Mouse (Mus musculus) gastrocnemius, postnatal 10 days (tissue): ENCODE results near the gene Ap3d1. TPM values are rescaled to one million over a fixed set of nuclear protein-coding genes. Genes with fewer than 3 reads are reported as not detected.

Experiments used
- DNase-seq: peaks from one replicate; pipeline ENCODE4 v3.0.0; 2021; ENCODE audit warnings: mixed read lengths
- long read RNA-seq, 2 experiments: library from polyadenylated mRNA; stranded (forward); transcript quantifications; one replicate each; pipeline ENCODE4 v2.0.0; 2021
- total RNA-seq, 2 experiments: library from RNA; stranded (reverse); gene quantifications; 2 replicates each; pipeline ENCODE4 v1.2.3; 2021

Ap3d1 gene
- 10 to 100 TPM; 27.7 to 37.1 TPM for total RNA-seq
- long read RNA-seq, experiment 1, full-length matches to known transcripts = 22 of 38 reads
- long read RNA-seq, experiment 1, partial matches to known transcripts = 9 of 38 reads
- long read RNA-seq, experiment 1, other reads (novel, unspliced or antisense) = 7 of 38 reads
- long read RNA-seq, experiment 2, full-length matches to known transcripts = 9 of 26 reads
- long read RNA-seq, experiment 2, partial matches to known transcripts = 12 of 26 reads
- long read RNA-seq, experiment 2, other reads (novel, unspliced or antisense) = 5 of 26 reads

- peak; percentile 97 for DNase-seq
Measured at GRCm38 (mm10) chr10:80742180-80742978, at the start of gene Ap3d1. Gene Ap3d1, minus strand, starts transcription at chr10:80742264.

- DNase-seq = no peak
Measured at GRCm38 (mm10) chr10:80791476-80792174, 49.6 kb upstream of the Ap3d1 start.

- DNase-seq = no peak
Measured at GRCm38 (mm10) chr10:80790761-80791404, 48.8 kb upstream of the Ap3d1 start.

GRCm38 (mm10) chr10:80787517-80787916 lies 45.5 kb upstream of the Ap3d1 start:
- no peak for DNase-seq

- no peak for DNase-seq
Measured at GRCm38 (mm10) chr10:80785963-80786362, 43.9 kb upstream of the Ap3d1 start.

- DNase-seq = no peak
Measured at GRCm38 (mm10) chr10:80784871-80785270, 42.8 kb upstream of the Ap3d1 start.

- DNase-seq = no peak
Measured at GRCm38 (mm10) chr10:80784302-80784701, 42.2 kb upstream of the Ap3d1 start.

- no peak for DNase-seq
Measured at GRCm38 (mm10) chr10:80779565-80779964, 37.5 kb upstream of the Ap3d1 start.

GRCm38 (mm10) chr10:80777123-80777522 lies 35.1 kb upstream of the Ap3d1 start:
- no peak for DNase-seq

GRCm38 (mm10) chr10:80776358-80776869 lies 34.4 kb upstream of the Ap3d1 start:
- DNase-seq = no peak

GRCm38 (mm10) chr10:80775731-80776130 lies 33.7 kb upstream of the Ap3d1 start:
- no peak for DNase-seq

GRCm38 (mm10) chr10:80774981-80775380 lies 32.9 kb upstream of the Ap3d1 start:
- DNase-seq = no peak

- peak; percentile 83 for DNase-seq
Measured at GRCm38 (mm10) chr10:80774549-80774948, 32.5 kb upstream of the Ap3d1 start.

- DNase-seq = no peak
Measured at GRCm38 (mm10) chr10:80773816-80774215, 31.8 kb upstream of the Ap3d1 start.

- no peak for DNase-seq
Measured at GRCm38 (mm10) chr10:80768365-80768764, 26.3 kb upstream of the Ap3d1 start.

GRCm38 (mm10) chr10:80766161-80766815 lies 24.2 kb upstream of the Ap3d1 start:
- no peak for DNase-seq

- no peak for DNase-seq
Measured at GRCm38 (mm10) chr10:80765746-80766145, 23.7 kb upstream of the Ap3d1 start.

- no peak for DNase-seq
Measured at GRCm38 (mm10) chr10:80763502-80763901, 21.4 kb upstream of the Ap3d1 start.

GRCm38 (mm10) chr10:80761821-80762220 lies 19.8 kb upstream of the Ap3d1 start:
- DNase-seq = no peak

GRCm38 (mm10) chr10:80760596-80761524 lies 18.8 kb upstream of the Ap3d1 start:
- no peak for DNase-seq

- no peak for DNase-seq
Measured at GRCm38 (mm10) chr10:80758651-80759050, 16.6 kb upstream of the Ap3d1 start.
